Mouse (Mus musculus) liver, adult 10 weeks (tissue): ENCODE data around the gene Zfp418. TPM values are rescaled to one million over a fixed set of nuclear protein-coding genes. Genes with fewer than 3 reads are reported as not detected.

Source experiments
- polyA plus RNA-seq: library from polyadenylated mRNA; stranded (reverse); fragments of 350-450 nt; fragmentation: Illumina TruSeq; extraction: RNeasy Lipid Tissue Mini Kit (QIAGEN cat#74804); gene quantifications from one replicate; pipeline ENCODE4 v1.2.3, GENCODE M21; 2014; ENCODE audit warnings: low read depth, low replicate concordance

Gene Zfp418
- 2.1 TPM for polyA plus RNA-seq

GRCm38 (mm10) chr7:7171227-7172147, at the start of gene Zfp418:
Gene Zfp418 (plus strand): TSS chr7:7171330.

DNA sequence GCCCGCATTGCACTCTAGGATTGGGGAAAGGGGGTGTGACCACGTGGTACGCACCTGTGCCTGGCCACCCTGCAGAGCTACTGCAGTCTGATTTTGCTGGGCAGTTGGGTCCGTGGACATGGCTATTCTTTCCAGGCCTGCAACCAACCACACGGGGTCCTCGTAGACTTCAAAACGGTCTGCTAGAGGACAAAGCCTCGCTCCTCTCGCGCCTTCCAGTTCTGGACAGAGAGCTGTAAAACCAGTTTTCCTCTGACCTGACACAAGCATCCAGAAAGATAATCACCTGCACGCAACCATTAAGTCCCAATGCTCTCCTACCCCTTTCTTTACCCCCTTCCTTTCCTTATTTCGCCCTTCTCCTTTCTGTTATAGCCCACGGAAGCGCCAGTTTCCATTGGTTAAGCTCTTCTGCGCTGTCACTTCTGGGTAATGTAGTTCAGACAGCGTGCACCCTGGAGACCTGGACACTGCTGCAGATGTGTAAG, 34.7 kb upstream of the Zfp418 start, which contains the start of gene Zfp773:
TSS of gene Zfp773 (minus strand) at position 377 of the 488 bp plus-strand sequence.

DNA sequence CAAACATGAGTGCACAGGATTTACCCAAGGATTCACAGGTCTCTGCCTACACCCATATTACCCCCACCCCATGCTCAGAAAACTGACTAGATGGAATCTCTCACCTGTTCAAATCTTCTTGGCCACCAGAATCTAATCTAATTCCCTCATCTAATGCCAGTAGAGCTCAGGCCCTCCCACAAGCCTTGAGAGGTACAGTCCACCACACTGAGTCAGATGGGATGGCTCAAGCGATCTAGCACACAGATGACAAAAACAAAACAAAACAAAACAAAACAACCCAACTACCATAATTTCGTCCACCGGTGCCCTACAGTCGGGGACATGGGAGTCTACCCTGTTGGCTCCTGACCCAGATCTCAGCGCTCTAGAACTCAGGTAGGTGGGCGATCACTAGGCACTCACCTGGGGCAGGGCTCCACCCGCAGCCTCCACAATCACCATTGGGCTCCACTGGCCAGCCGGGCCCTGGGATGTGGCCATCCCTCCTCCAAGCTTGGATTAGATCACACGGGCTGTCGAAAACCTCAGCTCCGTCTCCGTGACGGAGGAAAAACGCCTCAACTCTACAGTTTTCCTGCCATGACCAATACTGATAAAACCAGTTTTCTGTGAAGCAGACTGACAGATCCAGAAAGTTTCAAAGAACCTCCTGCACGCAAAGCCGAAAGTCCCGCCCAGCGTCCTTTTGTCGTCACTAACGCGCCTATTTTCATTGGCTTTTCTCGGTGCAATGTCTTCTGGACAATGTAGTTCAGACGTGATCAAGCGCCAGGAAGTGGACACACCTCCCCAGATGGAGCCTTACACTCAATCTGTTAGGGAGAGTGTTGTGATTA, 38.4 kb downstream of the Zfp418 start, which contains the start of gene Zfp772:
TSS of gene Zfp772 (minus strand) at position 686 of the 839 bp plus-strand sequence.

Other genes with a start within 250 kb of the Zfp418 start
- gene Aurkc, start 176.0 kb upstream of the Zfp418 start, polyA plus RNA-seq: not detected
- 4.1 TPM for gene Zfp954, start 49.8 kb upstream of the Zfp418 start, polyA plus RNA-seq
- gene Zfp773, start 34.6 kb upstream of the Zfp418 start, polyA plus RNA-seq: 0.50 TPM
- gene Zfp772, start 38.7 kb downstream of the Zfp418 start, polyA plus RNA-seq: 2.3 TPM
- gene Vmn2r29, start 76.0 kb downstream of the Zfp418 start, polyA plus RNA-seq: 3.3 TPM
- gene Gm45844, start 107.0 kb downstream of the Zfp418 start, polyA plus RNA-seq: 4.6 TPM
- 49.8 TPM for gene Clcn4, start 129.5 kb downstream of the Zfp418 start, polyA plus RNA-seq
- not detected for gene Vmn2r30, start 166.3 kb downstream of the Zfp418 start, polyA plus RNA-seq
- gene Gm45783, start 203.2 kb downstream of the Zfp418 start, polyA plus RNA-seq: not detected
- not detected for gene Vmn2r31, start 228.4 kb downstream of the Zfp418 start, polyA plus RNA-seq